Mouse (Mus musculus) liver, embryonic 13.5 days (tissue): ENCODE results near the gene Sspn. TPM values are rescaled to one million over a fixed set of nuclear protein-coding genes. Genes with fewer than 3 reads are reported as not detected.

Experiments used
- ATAC-seq: fragments of 200-750 bp; cut with Nextera tagmentation; 2 replicates; pipeline ENCODE4 v1.8.0; 2017; ENCODE audit warnings: low read depth, mild to moderate bottlenecking, moderate number of reproducible peaks, moderate library complexity
- DNase-seq: peaks from one replicate; pipeline ENCODE4 v3.0.0; 2022
- H3K27ac ChIP-seq: fragments of 300-500 bp; sonication (generic); 2 replicates; pipeline ENCODE4 v1.5.1; 2015; ENCODE audit warnings: moderate library complexity, mild to moderate bottlenecking, inconsistent platforms
- H3K27me3 ChIP-seq: fragments of 300-500 bp; sonication (generic); 2 replicates; pipeline ENCODE4 v1.6.1; 2015; ENCODE audit warnings: mild to moderate bottlenecking, inconsistent platforms
- H3K36me3 ChIP-seq: fragments of 300-500 bp; sonication (generic); 2 replicates; pipeline ENCODE4 v1.6.1; 2015; ENCODE audit warnings: mild to moderate bottlenecking, inconsistent platforms
- H3K4me1 ChIP-seq: fragments of 300-500 bp; sonication (generic); replicated peaks from 2 replicates; pipeline ENCODE4 v1.6.1; 2015; ENCODE audit warnings: inconsistent platforms
- H3K4me2 ChIP-seq: fragments of 300-500 bp; sonication (generic); 2 replicates; pipeline ENCODE4 v1.6.1; 2015; ENCODE audit warnings: inconsistent platforms, mild to moderate bottlenecking, moderate library complexity
- H3K4me3 ChIP-seq: fragments of 300-500 bp; sonication (generic); replicated peaks from 2 replicates; pipeline ENCODE4 v1.5.1; 2015; ENCODE audit warnings: mild to moderate bottlenecking, inconsistent platforms
- H3K9ac ChIP-seq: fragments of 300-500 bp; sonication (generic); 2 replicates; pipeline ENCODE4 v1.6.1; 2015; ENCODE audit warnings: mild to moderate bottlenecking, inconsistent platforms
- H3K9me3 ChIP-seq: fragments of 300-500 bp; sonication (generic); replicated peaks from 2 replicates; pipeline ENCODE4 v1.6.1; 2016; ENCODE audit warnings: inconsistent platforms
- WGBS: fragments of 180-500 bp; shearing (Covaris S2); methylation state at CpG from one replicate; pipeline ENCODE4 v1.1.7; 2015; ENCODE audit not compliant: insufficient replicate concordance; 5-methylcytosine and 5-hydroxymethylcytosine counted together
- polyA plus RNA-seq: library from polyadenylated mRNA; unstranded; fragments of >200 nt; fragmentation: Nextera tagmentation; extraction: Ambion mirVana; gene quantifications from 2 replicates; pipeline ENCODE4 v1.2.1, GENCODE M21; 2015

Gene Sspn
- polyA plus RNA-seq, 1 experiment from 2014 or later, result 0.71 TPM

DNA sequence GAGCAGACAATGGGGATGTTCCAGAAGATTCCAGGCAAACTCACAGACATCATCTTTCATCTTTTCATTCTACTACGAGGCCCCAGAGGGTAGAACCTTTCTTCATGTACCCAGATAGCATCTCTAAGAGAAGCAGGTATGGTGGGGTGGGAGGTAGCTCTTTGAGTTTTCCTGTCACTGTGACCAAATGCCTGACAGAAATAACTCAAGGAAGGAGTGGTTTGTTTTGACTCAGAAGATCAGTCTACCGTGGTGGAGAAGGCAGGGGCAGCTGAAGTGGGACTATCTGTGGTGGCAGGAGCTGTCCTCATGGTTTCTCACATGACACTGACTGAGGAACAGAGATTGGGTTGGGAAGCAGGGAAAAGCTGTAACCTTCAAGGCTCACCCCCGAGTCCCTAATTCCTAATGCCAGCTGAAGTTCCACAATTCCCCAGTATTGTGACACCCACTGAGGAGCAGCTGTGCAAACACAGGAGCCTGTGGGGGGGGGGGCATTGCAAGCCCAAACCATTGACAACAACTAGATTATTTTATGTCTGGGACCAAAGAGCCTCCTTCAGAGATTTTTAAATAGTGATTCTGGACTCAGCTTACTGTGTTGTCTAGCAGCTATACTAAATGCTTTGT lies 74.6 kb downstream of the Sspn start:
- ATAC-seq (no peak), DNase-seq (no peak)
- H3K9ac ChIP-seq, result no peak overlapping the region
- H3K27me3 ChIP-seq, result no peaks in the 10 kb centered on the region
- H3K4me2 ChIP-seq, result no peak overlapping the region
- no peak overlapping the region for H3K4me3 ChIP-seq
- no peaks in the 10 kb centered on the region for H3K4me1 ChIP-seq
- WGBS, result 38% methylated on average over 3 of the region's 3 CpGs
- H3K9me3 ChIP-seq, result no peaks in the 10 kb centered on the region
- no peaks in the 10 kb centered on the region for H3K36me3 ChIP-seq
- no peak overlapping the region for H3K27ac ChIP-seq

- H3K27ac ChIP-seq, result no peak overlapping the region
- 63% methylated on average over 3 of the region's 3 CpGs for WGBS
- no peaks in the 10 kb centered on the region for H3K9me3 ChIP-seq
- DNase-seq (no peak), ATAC-seq (no peak)
- no peak overlapping the region for H3K4me3 ChIP-seq
- no peaks in the 10 kb centered on the region for H3K27me3 ChIP-seq
- no peaks in the 10 kb centered on the region for H3K4me1 ChIP-seq
- H3K9ac ChIP-seq, result no peak overlapping the region
- H3K4me2 ChIP-seq, result no peak overlapping the region
- no peaks in the 10 kb centered on the region for H3K36me3 ChIP-seq
Measured at GRCm38 (mm10) chr6:146006753-146007152, 75.3 kb downstream of the Sspn start.

DNA sequence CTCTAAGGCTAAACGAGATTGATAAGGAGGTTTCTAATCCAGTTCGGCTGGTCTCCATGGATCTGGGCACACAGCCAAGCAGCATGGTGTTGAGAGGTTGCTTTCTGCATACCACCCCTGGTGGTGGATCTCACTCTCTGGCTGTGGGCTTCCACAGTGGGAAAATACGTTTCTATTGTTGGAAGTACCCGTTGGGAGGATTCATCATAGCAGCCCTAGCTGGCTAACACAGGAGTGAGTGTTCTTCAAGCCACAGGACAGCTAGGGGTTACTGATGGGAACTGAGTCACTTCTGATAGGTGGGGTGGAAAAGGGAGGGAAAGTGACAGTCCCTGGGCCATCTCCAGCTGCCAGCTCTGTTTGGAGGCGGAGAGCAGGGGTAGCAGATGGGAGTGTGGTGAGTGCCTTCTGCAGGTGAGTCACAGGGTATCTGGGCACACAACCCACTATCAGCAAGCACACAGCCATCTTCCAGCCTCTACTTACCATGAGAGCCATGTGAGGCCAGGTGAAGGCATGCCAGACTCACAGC lies 77.1 kb downstream of the Sspn start:
- H3K9ac ChIP-seq, result no peak overlapping the region
- no peaks in the 10 kb centered on the region for H3K4me1 ChIP-seq
- H3K36me3 ChIP-seq, result no peaks in the 10 kb centered on the region
- ATAC-seq (no peak), DNase-seq (no peak)
- no peak overlapping the region for H3K4me3 ChIP-seq
- no peak overlapping the region for H3K4me2 ChIP-seq
- H3K27me3 ChIP-seq, result no peaks in the 10 kb centered on the region
- H3K27ac ChIP-seq, result no peak overlapping the region
- no peaks in the 10 kb centered on the region for H3K9me3 ChIP-seq
- 34% methylated on average over 5 of the region's 5 CpGs for WGBS

DNA sequence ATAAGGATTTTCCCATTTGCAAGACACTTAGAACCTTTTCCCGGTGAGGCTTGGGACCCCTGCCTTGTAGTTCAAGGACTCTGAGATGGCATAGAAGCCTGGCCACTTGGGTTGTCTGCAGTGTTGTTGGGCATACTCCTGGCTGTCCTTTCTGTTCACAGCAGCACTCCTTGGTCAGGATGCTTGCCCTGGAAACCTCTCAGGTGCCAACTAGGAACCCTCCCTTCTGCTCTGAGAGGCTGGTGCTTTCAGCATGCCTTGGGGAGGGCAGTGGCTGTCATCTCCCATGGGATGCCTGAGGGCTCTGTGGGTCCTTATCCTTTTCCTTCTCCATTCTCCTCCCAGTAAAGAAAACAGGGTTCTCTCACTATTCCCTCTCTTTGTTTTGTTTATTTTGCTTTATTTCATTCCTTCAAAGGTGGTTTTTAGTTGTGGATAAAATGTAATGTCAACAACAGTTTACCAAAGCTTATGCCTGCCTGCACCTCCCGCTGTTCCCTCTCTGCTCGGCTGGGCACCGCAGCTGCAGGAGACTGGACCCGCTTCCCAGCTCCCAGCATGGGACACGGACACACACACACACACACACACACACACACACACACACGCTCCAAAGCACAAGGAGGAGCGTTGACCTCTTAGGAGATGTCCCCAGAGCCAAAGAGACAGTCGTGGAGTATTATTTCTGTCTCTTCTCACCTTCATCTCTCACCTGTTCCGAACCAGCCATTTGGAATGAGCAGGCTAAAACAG lies 77.9 kb downstream of the Sspn start:
- Histone ChIP-seq H3K36me3 (no peaks in the 10 kb centered on the region), H3K4me3 (no peak overlapping the region), H3K9ac (no peak overlapping the region), H3K27ac (no peak overlapping the region), H3K4me2 (no peak overlapping the region), H3K27me3 (no peaks in the 10 kb centered on the region), H3K9me3 (no peaks in the 10 kb centered on the region), H3K4me1 (no peaks in the 10 kb centered on the region)
- no peak for DNase-seq
- WGBS, result 76% methylated on average over 10 of the region's 10 CpGs
- ATAC-seq, result no peak

GRCm38 (mm10) chr6:146010093-146010764 lies 78.8 kb downstream of the Sspn start:
- Histone ChIP-seq H3K36me3 (no peaks in the 10 kb centered on the region), H3K4me3 (no peak overlapping the region), H3K4me1 (no peaks in the 10 kb centered on the region), H3K9ac (no peak overlapping the region), H3K9me3 (no peaks in the 10 kb centered on the region), H3K27ac (no peak overlapping the region), H3K27me3 (no peaks in the 10 kb centered on the region), H3K4me2 (no peak overlapping the region)
- no peak for DNase-seq
- ATAC-seq, result no peak
- WGBS, result 57% methylated on average over 12 of the region's 12 CpGs

- H3K9ac ChIP-seq, result no peak overlapping the region
- WGBS, result 69% methylated on average over 3 of the region's 3 CpGs
- no peak overlapping the region for H3K27ac ChIP-seq
- no peak for ATAC-seq
- no peaks in the 10 kb centered on the region for H3K27me3 ChIP-seq
- H3K9me3 ChIP-seq, result no peaks in the 10 kb centered on the region
- no peaks in the 10 kb centered on the region for H3K4me1 ChIP-seq
- no peak overlapping the region for H3K4me2 ChIP-seq
- no peak overlapping the region for H3K4me3 ChIP-seq
- DNase-seq, result no peak
- H3K36me3 ChIP-seq, result no peaks in the 10 kb centered on the region
Measured at GRCm38 (mm10) chr6:146014312-146014711, 82.9 kb downstream of the Sspn start.

Other genes with a start within 250 kb of the Sspn start
- 0.91 and 0.92 TPM in 2 replicates for gene Rassf8, start 184.9 kb upstream of the Sspn start, polyA plus RNA-seq
- 0.08 TPM in 2 replicates for gene Bhlhe41, start 66.1 kb upstream of the Sspn start, polyA plus RNA-seq